Mouse (Mus musculus): ENCODE data around the gene Itln1.

Itln1 gene

DNA sequence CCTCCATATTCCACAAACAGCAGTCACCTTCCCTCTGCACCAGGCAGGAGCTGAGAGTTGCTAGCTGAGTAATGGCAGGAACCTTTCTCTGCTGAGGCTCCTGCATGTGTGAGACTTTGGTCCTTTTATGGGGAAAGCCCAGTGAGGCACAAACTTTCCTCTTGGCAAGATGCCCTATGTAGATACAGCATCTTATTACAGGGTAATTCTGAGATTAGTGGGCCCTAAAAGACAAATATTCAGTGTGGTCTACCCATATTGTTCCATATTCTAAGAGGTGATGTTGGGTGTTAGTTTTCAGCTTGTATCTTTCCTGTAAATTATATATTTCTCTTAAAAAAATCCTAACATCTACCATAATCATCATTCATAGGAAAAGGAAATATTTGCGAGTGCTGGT, at the start of gene Itln1:
Gene Itln1, minus strand, starts transcription at position 101 of the 400 bp plus-strand sequence.
- DNase-seq (ENCODE audit: low read depth, low spot score): no peak

DNA sequence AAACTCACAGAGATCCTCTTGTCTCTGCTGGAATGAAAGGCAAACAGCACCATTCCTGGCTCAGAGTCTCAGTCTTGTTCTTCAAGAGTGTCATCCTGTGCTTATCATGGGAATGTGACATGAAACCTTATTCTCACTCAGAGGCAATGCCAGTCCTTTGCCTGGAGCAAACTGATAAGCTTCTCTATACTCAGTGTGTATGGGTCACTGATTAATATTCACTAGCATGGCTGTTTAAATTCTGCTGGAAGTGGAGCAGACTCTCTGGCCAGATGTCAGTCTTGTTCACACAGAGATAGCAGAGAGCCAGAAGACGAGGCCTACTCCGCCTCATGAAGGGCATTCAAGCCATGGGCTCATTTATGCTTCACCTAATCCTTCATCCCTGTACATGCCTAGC, 49.5 kb upstream of the Itln1 start:
- no peak for DNase-seq (ENCODE audit: low read depth, low spot score)

DNA sequence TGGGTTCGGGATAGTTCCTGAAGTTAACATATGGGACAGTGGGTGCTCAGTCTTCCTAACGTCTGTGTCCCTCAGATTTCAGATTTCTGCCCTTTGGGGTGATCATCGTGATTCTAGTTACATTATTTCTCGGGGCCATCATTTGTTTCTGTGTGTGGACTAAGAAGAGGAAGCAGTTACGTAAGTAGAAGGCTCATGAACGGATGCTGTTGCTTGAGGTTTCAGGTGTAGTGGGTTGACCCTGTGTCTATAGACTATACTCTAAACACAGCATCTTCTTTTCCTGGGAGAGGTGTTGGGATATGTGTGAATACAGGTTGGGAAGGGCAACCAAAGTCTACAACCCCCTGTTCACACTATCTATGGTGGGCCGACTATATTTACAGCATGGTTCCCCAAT, 42.1 kb upstream of the Itln1 start:
- DNase-seq (ENCODE audit: low read depth, low spot score): no peak

DNA sequence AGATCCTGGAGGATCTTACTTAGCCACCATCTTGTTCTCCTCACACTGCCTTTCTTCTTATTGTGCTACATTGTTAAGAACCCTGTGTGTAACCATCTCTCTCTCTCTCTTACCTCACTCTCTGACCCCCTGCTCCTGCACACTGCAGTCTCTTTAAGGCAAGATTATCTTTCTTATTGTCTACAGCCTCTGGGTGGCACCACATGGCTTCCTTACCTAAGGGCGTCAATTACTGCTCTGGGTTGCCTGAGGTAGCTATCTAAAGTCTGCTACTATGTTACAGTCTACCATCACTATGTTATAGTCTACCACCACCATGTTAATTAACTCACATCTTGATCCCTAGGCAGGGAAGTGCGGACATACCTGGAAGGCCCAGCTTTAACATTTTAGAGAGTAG, 33.3 kb upstream of the Itln1 start:
- no peak for DNase-seq (ENCODE audit: low read depth, low spot score)

DNA sequence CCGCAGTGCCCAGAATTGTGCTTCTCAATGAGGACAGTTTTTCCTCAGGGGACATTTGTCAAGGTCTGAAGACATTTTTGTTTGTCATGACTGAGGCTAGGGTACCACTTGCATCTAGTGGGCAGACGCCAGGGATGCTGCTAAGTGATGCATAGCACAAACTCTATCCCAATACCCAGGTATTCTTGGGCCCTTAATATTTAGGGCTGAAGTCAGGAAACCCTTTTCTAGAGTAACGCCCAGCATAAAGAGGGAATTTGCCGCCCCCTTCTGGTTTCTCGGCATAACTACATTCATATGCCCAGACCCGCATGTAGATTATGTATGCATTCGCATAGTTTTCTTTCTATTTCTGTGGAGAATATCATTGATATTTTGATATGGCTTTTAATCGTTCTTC, 31.7 kb upstream of the Itln1 start:
- peak; percentile 4 for DNase-seq (ENCODE audit: low read depth, low spot score)

DNA sequence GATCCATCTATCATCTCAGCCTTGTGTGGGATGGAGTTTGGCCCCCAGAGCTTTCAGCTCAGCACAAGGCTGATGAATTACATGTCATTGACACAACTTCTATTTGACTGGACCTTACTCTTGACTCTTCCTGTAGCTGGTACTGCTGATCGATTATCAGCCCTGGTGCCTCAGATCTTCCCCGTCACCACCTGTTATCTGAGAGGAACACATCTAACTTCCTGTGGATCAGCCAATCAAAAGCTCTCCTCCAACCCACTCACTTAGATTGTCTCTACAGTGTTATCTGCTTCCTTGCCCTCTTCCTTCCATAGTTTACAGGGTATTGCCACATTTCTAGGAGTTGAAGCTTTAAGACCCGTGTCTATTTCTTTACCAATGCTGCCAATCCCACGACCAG, 30.8 kb upstream of the Itln1 start:
- DNase-seq (ENCODE audit: low read depth, low spot score): no peak

DNA sequence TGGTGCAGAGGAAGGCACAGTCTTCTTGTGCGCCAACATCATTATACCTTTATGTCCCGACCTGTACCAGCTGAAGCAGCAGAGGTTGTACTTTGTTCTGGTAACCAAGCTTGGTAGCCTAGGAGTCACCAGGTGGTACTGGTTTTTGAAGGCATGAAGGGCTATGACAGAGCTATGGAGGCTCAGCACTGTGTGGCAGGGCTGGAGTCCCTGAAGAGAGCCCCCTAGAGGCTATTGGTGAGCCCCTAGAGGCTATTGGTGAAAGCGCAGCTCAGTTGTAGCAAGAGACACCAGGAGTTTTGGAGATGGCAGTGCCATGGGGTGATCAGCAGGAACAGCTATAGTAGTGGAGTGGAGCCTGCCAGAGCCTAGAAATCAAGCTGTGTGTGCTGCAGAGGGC, 29.2 kb upstream of the Itln1 start:
- no peak for DNase-seq (ENCODE audit: low read depth, low spot score)

DNA sequence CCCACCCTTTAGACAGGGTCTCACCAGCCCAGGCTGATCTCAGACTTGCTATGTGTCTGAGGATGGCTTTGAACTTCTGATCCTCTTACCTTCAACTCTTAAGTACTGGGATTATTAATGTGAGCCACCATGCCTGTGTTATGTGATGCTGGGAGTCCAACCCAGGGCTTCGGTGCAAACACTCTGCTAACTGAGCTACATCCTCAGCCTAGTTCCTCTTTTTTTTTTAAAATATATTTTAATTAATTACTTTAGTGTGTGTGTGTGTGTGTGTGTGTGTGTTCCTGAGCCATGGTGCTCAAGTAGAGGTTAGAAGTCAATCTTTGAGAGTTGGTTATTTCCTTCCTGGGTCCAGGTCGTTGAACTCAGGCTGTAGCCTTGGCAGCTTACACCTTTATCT, 27.9 kb upstream of the Itln1 start:
- DNase-seq (ENCODE audit: low read depth, low spot score): no peak

DNA sequence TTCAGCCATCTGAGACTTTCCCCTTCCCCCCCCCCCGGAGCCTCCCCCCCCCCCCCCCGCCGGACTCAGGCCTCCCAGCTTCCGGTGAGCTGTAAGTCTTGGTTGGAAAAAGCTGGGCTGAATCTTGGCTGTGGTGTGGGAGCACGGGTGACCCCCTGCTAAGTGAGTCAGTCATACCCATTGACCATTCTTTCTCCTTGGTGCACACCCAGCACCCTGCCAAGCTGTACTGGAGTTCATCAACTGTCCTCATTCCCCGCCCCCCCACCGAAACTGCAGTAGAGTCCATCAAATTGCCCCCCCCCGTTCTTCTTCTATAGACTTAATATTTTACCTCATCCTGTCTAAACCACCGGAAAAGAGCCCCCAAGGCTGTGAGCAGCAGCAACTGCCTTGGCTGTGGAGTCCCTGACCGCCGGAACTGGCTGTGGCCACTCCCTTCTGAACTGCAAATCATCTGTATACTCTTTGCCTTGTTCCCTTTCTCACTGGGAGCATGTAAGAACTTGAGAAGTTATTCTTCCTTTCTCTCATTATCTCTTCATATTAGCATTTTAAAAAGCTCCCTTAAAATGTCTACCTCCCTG, 26.6 kb upstream of the Itln1 start:
- DNase-seq (ENCODE audit: low read depth, low spot score): no peak

DNA sequence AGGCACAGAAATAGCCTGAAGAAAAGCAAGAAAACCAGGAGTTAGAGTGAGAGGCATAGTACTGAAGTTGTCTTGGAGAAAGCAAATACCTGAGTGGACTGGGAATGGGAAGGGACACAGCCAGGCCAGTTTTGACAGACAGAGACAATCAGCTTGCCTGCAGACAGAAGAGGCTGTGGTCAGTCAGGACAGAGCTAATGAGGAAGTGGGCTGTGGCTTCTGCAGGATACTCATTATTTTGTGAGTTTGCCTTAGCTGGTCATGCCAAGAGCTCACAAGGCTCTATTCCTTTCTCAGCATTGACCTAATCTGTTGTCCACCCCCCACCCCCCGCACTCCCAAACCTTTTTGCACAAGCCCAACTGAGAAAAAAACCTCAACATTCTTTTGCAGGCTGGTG, 26.1 kb upstream of the Itln1 start:
- no peak for DNase-seq (ENCODE audit: low read depth, low spot score)

DNA sequence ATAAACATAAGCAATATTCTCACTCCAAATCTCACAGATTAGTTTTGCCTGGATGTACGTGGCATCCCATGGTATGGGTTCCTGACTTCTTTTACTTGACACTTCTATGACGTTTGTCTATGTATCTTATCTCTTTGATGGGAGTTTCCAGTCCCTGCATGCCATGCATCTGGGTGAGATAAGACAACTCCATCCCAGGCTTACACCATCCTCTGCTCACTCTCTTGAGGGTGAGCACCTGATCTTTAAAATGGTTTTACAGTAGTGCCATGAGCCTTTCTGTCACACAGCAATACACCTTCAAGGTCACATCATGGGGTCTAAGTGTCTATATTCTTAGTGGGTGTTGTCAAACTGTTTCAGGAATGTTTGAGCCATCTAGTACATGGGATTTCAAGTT, 25.2 kb upstream of the Itln1 start:
- no peak for DNase-seq (ENCODE audit: low read depth, low spot score)

DNA sequence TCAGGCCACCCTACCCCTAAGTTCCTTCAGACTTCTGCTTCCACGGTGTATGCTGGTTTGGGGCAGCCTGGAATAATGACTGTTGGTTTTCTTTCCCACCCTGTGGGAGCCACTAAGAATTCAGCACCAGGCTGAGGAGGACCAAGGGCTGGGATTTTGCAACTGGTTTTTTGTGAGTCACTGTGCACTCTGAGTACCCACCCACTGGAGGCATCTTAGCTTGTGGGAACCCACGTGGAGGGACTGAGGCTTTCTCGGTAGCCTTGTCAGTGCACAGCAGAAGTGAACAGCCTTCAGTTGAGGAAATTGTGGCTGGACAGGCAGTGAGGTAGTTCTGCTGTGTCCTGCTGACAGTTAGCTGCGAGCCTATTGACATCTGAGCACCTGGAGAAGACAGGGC, 23.8 kb upstream of the Itln1 start, which contains the start of gene Cd244a:
Gene Cd244a, plus strand, starts transcription at position 296 of the 400 bp plus-strand sequence.
- no peak for DNase-seq (ENCODE audit: low read depth, low spot score)

DNA sequence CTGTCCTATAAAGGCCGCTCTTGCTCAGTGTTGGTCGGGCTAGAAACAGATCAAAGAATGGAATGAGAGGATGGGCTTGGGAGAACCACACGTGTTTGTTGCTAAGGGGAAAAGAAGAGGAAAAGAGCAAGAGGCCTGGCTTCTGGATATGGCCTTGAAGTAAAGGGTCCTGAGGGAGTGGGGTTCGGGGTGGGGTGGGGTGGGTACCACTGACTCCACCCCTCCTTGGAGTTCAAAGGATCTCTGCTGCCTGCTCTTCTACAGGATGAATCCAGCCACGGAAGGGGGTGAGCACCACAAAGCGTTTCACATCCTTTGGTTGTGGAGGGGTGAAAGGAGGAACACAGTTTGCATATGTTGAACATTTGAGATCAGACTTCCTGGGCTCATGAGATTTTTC, 23.3 kb upstream of the Itln1 start:
- no peak for DNase-seq (ENCODE audit: low read depth, low spot score)

DNA sequence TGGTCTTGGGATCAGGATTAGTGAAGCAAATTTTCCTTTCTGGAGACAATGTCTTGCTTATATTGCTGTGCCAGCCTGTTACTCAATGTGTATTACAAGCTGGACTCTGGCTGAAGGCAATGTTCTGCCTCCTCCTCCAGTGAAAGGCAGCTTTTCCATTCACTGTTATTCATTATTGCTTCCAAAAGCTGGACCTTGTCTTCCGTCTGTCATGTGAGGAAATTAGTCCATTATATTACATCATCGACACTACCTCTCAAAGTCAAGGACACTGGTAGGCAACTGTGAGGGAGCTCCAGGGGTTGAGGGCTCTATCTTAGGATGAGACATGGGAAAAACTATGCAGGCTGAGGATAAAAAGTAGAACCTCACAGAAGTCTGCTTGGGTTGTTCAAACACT, 21.3 kb upstream of the Itln1 start:
- no peak for DNase-seq (ENCODE audit: low read depth, low spot score)

DNA sequence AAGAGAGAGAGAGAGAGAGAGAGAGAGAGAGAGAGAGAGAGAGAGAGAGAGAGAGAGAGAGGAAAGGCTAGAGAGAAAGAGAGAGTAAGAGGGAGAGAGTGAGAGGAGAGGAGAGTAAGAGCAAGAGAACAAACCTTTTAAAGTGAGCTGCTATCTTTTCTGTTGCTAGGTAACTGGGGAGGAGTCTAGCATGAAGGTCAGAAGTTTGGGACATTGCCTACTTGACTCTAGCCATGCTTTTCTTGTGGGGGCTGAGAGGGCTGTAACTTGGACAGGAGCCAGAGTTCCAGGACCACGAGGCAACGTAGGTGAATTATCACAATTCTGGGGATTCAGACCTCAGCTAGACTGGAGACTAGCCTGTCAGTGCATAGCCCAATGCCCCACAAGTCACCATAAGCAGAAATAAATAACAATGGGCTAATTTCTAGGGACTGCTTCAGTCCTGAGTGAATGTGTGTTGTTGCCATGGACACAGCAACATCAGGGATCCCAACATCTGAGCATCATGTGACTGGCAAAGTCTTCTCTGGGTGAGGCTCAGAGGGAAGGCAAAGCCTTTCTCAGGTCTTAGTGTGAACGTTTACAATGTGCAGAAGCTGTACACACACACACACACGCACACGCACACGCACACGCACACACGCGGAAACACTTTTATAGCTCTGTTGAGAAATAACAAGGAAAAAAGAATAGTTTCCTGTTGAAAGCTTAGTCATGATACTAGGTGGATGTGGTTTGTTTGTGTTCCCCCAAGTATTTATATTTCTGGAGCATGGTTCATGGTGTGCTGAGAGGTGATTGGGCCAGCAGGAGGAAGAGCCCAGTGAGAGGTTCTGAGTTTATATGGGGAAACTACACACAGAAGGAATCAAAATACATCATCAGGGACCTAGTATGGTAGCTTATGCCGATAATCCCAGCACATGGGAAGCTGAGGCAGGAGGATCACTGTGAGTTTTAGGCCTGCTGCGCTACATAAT, 18.6 kb upstream of the Itln1 start:
- no peak for DNase-seq (ENCODE audit: low read depth, low spot score)

DNA sequence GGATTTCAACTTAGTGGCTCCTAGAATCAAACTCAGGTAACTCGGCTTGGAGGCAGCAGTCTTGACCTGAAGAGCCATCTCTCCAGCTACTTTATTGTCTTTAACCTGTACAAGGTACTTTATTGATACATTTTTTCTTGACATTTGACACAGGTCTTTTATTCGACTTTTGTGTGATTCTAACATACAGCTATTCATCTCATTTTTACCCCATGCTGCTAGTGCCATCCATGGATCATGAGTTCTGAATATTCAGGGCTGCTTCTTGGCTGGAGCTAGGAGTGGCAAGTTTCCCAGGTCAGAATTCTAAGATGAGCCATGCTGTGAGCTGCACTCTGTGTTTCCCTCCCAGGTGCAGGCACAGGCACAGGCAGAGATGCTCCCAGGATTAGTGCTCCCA, 17.1 kb upstream of the Itln1 start:
- DNase-seq (ENCODE audit: low read depth, low spot score): no peak

DNA sequence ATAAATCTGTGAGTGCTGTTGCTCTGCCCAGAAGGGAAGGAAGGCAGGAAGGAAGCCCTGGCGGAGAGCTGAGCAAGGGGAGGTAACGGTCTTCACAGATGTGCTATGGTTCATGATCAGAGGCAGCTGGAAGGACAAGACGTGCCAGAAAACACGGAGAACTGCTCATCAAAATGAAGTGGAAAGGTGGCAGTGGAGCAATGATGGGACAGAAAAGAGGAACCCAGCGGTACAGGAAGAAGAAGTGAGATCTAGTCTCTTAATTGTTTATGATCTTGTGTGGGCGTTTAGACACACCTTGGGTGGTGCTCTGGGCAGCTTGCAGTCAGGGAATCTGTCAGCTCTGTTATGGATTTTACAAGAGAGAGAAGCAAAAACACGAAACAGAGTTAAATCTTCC, 16.2 kb upstream of the Itln1 start:
- no peak for DNase-seq (ENCODE audit: low read depth, low spot score)

DNA sequence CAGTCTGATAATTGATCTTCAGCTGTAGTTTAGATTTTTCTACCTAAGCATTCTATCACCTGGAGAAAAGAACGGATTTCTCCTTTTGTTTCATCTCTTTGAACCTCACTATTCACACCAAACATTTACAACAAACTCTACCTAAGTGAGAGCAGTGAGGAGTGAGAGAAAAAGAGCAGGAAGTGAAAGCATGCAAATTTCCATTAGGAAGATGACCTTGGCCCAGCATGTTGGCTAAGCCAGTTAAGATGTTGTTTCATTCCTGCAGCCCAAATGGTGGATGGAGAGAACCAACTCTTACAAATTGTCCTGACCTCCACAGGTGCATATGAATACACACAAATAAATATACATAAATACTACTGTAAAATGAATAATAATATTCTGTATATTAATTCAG, 5.6 kb upstream of the Itln1 start:
- DNase-seq (ENCODE audit: low read depth, low spot score): no peak

DNA sequence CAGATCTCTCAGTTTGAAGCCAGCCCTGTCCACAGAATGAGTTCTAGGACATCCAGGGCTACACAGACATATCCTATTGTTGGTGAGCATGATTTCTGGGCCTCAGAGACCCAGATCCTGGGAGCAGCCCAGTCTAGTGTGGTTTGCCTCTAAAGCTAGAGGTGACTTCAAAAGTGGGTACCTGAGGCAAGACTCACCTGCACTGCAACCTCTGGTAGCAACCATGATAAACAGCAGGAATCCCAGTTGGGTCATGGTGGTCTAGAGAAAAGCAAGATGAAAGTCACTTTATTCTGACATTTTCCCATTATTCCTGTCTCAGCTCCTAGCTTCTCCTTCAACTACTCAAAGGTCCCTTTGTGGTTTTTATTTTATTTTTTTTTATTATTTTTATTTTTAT, 537 bp downstream of the Itln1 start:
- no peak for DNase-seq (ENCODE audit: low read depth, low spot score)

DNA sequence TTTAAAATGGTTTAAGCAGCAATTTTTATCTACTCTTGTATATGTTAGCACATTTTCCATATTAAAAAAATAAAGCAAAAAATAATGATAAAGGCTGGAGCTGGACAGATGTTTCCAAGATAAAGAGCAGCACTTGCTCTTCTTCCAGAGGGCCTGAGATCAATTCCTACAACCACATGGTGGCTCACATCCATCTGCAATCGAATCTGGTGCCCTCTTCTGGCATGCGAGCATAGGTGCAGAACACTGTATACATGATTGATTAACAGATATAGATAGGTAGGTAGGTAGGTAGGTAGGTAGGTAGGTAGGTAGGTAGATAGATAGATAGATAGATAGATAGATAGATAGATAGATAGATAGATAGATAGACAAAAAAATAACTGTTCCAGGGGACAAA, 2.3 kb downstream of the Itln1 start:
- no peak for DNase-seq (ENCODE audit: low read depth, low spot score)

DNA sequence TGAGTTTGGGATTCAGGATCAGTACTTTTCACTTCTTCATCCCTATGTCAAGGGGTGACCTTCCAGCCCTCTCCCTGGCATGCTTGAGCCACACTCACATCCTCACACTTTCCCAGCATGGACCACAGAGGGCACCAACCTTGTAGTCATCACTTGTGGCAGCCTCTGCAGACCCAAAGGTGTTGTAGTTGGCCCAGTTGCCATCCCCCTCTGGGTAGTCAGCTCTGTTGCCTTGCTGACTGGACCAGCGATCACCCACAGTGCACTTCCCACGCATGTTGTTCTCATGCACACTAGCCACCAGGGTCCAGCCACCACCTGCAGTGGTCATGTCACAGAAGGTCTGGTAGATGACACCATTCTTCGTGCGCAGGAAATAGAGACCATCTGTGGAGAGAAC, 3.7 kb downstream of the Itln1 start:
- no peak for DNase-seq (ENCODE audit: low read depth, low spot score)

DNA sequence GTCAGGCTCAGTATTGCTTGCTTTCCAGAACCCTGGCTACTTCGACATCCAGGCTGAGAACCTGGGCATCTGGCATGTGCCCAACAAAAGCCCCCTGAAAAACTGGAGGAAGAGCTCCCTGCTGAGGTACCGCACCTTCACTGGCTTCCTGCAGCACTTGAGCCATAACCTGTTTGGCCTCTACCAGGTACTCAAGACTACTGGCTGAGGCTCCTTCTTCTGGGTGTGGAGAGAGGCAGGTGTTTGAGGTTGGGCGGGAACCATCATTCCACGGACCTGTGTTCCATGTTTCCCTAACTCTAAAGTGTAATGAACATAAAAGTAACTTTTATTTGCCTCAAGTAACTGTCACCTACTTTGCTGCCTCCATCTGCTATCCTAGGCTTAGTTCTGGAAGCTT, 19.5 kb downstream of the Itln1 start:
- DNase-seq (ENCODE audit: low read depth, low spot score): no peak

DNA sequence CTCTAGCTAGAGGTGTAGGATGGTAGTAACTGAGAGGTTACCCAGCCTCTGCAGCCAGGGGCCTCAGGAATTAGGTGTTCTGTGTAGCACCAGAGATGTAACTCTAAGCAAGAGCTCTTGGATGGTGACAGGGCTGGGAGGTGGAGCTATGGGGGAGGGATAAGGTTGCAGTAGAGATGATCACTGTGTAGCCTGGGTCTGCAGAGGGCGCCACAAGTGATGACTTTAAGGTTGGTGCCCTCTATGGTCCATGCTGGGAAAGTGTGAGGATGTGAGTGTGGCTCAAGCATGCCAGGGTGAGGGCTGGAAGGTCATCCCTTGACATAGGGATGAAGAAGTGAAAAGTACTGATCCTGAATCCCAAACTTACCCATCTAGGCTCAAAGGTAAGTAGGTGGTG, 20.1 kb downstream of the Itln1 start:
- no peak for DNase-seq (ENCODE audit: low read depth, low spot score)
